Mouse (Mus musculus) midbrain, postnatal 0 days (tissue): ENCODE measurements around the gene Tmtc4. TPM values are rescaled to one million over a fixed set of nuclear protein-coding genes. Genes with fewer than 3 reads are reported as not detected.

Experiments used
- ATAC-seq: fragments of 200-750 bp; cut with Nextera tagmentation; 2 replicates; pipeline ENCODE4 v1.8.0; 2017; ENCODE audit warnings: moderate number of reproducible peaks, mild to moderate bottlenecking, moderate TSS enrichment, moderate library complexity; ENCODE audit not compliant: low FRiP score
- DNase-seq: peaks from one replicate; pipeline ENCODE4 v3.0.0-alpha.2; 2015; ENCODE audit warnings: low spot score
- H3K27ac ChIP-seq: fragments of 300-500 bp; sonication (generic); 2 replicates; pipeline ENCODE4 v1.5.1; 2014; ENCODE audit warnings: low read depth, mild to moderate bottlenecking, low read length, mixed read lengths
- H3K27me3 ChIP-seq: fragments of 300-500 bp; sonication (generic); 2 replicates; pipeline ENCODE4 v1.6.1; 2014; ENCODE audit warnings: low read length, control low read depth, mixed read lengths; ENCODE audit not compliant: insufficient read depth
- H3K36me3 ChIP-seq: fragments of 300-500 bp; sonication (generic); 2 replicates; pipeline ENCODE4 v1.6.1; 2014; ENCODE audit warnings: low read length, control low read depth, mixed read lengths; ENCODE audit not compliant: insufficient read depth
- H3K4me1 ChIP-seq: fragments of 300-500 bp; sonication (generic); 2 replicates; pipeline ENCODE4 v1.6.1; 2014; ENCODE audit warnings: mild to moderate bottlenecking, control low read depth, antibody characterized with exemption, low read length, mixed read lengths; ENCODE audit not compliant: insufficient read depth
- H3K4me2 ChIP-seq: fragments of 300-500 bp; sonication (generic); 2 replicates; pipeline ENCODE4 v1.6.1; 2014; ENCODE audit warnings: low read depth, mild to moderate bottlenecking, low read length, mixed read lengths; ENCODE audit not compliant: poor library complexity, severe bottlenecking
- H3K4me3 ChIP-seq: fragments of 300-500 bp; sonication (generic); 2 replicates; pipeline ENCODE4 v1.5.1; 2014; ENCODE audit warnings: low read depth, mild to moderate bottlenecking, low read length, moderate library complexity
- H3K9ac ChIP-seq: fragments of 300-500 bp; sonication (generic); replicated peaks from 2 replicates; pipeline ENCODE4 v1.6.1; 2014; ENCODE audit warnings: mild to moderate bottlenecking, low read length, moderate library complexity, mixed read lengths; ENCODE audit not compliant: poor library complexity, severe bottlenecking
- H3K9me3 ChIP-seq: fragments of 300-500 bp; sonication (generic); 2 replicates; pipeline ENCODE4 v1.6.1; 2016; ENCODE audit warnings: low read length, control low read depth
- CTCF ChIP-seq: IDR thresholded peaks from 2 replicates; pipeline ENCODE4 v1.5.1; 2016; ENCODE audit warnings: antibody characterized with exemption, mild to moderate bottlenecking
- WGBS: fragments of 180-500 bp; shearing (Covaris S2); extraction: QIAGEN DNeasy Blood & Tissue Kit; methylation state at CpG from one replicate; pipeline ENCODE4 v1.1.7; 2014; 5-methylcytosine and 5-hydroxymethylcytosine counted together
- polyA plus RNA-seq: library from polyadenylated mRNA; unstranded; fragments of >200 nt; fragmentation: Nextera tagmentation; extraction: Ambion mirVana; gene quantifications from 2 replicates; pipeline ENCODE4 v1.2.1, GENCODE M21; 2015
- total RNA-seq: library from RNA; depleted of rRNA; stranded (reverse); fragments of >200 nt; gene quantifications from 2 replicates; pipeline ENCODE4 v1.2.3, GENCODE M21; 2014; rRNA removed

Gene Tmtc4
- total and polyA plus RNA-seq, 2 experiments from 2014 or later: 32.9 to 79.5 TPM

GRCm38 (mm10) chr14:122871841-122872580 is 111.8 kb downstream of the Tmtc4 start:
- WGBS: 35% methylated on average over 4 of the region's 4 CpGs
- TF ChIP-seq CTCF: no peak
- Histone ChIP-seq H3K9me3 (no peaks in the 10 kb centered on the region), H3K4me2 (no peak overlapping the region), H3K4me1 (no peaks in the 10 kb centered on the region; the same call in 1 of the 2 replicates), H3K27ac (no peak overlapping the region), H3K36me3 (no peaks in the 10 kb centered on the region), H3K4me3 (no peak overlapping the region), H3K9ac (no peak overlapping the region), H3K27me3 (no peaks in the 10 kb centered on the region)
- no peak for ATAC-seq
- no peak for DNase-seq

DNA sequence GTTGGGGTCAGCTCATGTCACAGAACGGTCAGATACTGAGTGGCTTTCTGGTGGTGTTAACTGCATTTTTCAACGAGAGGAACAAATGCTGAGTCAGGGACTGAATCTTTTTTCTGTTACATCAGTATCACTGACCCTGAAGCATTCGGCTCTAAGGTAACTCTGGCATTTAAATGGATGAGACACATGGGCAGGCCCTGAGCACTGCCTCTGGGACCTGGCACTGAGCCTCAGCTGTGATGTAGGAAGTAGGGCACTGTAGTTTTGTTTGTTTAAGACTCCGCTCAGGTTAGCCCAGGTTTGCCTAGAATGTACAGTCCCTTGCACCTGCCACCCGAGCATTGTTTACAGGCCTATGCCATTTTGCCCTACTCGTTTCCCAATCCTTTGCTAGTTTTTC is 114.0 kb downstream of the Tmtc4 start:
- no peak overlapping the region for H3K4me3 ChIP-seq
- H3K36me3 ChIP-seq: no peaks in the 10 kb centered on the region
- no peak overlapping the region for H3K4me2 ChIP-seq
- H3K4me1 ChIP-seq: no peaks in the 10 kb centered on the region; the same call in 1 of the 2 replicates
- H3K9me3 ChIP-seq: no peaks in the 10 kb centered on the region
- no peak overlapping the region for H3K27ac ChIP-seq
- WGBS: 79% methylated on average over 6 of the region's 6 CpGs
- no peaks in the 10 kb centered on the region for H3K27me3 ChIP-seq
- TF ChIP-seq CTCF: no peak
- ATAC-seq (no peak), DNase-seq (no peak)
- H3K9ac ChIP-seq: no peak overlapping the region

Other genes starting within 250 kb of the Tmtc4 start
- gene Ggact, start 70.3 kb downstream of the Tmtc4 start, total RNA-seq: 23.3 and 24.2 TPM in 2 replicates
- gene Ggact, start 70.3 kb downstream of the Tmtc4 start, polyA plus RNA-seq: 24.0 and 25.4 TPM in 2 replicates